Mouse (Mus musculus): ENCODE data around the gene Trim80. TPM values are rescaled to one million over a fixed set of nuclear protein-coding genes. Genes with fewer than 3 reads are reported as not detected.
A peak's percentile ranks its signal among the peaks of the same experiment; 100 is the strongest.

The Trim80 gene
- not detected for total RNA-seq (2021)

DNA sequence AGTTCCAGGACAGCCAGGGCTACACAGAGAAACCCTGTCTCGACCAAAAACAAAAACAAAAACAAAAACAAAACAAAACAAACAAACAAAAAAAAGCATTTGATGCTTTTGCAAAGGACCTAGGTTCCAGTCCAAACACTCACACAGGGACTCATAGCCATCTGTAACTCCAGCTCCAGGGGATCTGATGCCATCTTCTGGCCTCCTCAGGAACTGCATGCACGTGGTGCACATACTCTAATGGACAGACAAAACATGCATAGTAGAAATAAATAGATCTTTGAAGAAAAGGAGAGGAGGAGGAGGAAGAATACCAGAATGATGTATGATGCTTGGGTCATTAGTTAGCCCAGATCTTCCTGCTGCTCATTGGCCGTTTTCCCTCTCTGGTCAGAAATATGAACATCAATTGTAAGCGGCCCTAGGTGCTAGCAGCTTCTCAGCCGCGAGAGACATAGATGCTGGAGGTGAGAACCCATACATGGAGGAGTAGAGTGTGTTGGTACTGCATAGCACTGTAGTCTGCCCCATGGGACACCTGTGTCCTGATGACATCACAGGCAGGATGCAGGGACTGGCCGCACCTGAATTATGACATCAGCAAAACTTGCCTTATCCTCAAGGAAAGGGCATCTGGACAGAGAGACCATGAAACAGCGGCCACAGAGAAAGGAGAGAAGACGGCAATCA, at the start of gene Trim80:
TSS of gene Trim80 (plus strand) at position 640 of the 690 bp plus-strand sequence.
- no peak for DNase-seq (ENCODE audit: low spot score)
- intact Hi-C loops (cut with DNase I), result no loop called here

DNA sequence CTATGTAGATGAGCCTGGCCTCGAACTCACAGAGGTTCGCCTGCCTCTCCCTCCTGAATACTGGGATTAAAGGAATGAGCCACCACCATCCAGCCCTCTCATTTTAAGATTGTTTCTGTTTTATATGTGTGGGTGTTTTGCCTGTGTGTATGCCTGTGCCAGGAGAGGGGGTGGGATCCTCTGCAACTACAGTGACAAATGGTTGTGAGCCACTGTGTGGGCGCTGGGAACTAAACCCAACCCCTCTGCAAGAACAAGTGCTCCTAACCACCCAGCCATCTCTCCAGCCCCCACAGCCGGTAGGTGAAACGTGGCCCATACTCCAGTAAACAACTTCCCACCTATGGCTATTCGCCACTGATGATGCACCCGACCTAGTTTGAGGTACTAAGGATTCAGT, 49.0 kb upstream of the Trim80 start:
- intact Hi-C loops (cut with DNase I), result no loop called here

DNA sequence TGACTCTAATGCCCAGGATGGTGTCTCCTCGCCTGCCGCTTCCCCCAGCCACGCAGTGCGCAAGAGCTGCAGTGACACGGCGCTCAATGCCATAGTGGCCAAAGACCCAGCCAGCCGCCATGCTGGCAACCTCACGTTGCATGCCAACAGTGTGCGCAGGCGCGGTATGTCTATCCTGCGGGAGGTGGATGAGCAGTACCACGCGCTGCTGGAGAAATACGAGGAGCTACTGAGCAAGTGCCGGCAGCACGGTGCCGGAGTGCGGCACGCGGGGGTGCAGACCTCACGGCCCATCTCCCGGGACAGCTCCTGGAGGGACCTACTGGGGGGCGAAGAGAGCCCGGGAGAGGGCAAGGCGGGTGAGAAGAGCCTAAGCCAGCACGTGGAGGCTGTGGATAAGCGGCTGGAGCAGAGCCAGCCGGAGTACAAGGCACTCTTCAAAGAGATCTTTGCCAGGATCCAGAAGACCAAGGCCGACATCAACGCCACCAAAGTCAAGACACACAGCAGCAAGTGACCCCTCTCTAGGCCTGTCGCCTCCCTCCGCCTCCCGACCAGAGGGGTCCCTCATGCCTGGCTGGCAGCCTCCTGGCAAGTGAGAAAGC, 46.5 kb upstream of the Trim80 start:
- intact Hi-C loops (cut with DNase I), result no loop called here
- no peak for DNase-seq (ENCODE audit: low spot score)

More for the DNA sequence above, 49.0 kb upstream of the Trim80 start:
- DNase-seq (ENCODE audit: low spot score), result no peak

DNA sequence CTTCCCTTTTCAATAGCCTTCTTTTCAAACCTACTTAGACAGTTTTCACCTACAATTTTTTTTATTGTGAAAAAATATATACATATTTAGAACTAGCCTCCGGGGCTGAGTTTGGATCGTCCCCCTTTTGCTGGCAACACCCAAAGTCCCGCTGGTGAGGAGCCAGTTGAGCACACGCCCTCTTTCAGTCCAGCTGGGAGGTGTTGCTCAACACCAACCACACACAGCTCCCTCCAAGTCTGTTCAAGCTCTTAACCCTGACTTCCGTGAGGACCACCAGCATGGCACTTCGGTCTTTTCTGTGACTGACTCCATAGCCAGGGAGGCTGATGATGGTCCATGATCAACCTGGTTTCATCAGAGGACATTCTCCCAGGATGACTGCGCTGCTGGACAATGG, 42.3 kb upstream of the Trim80 start:
- no peak for DNase-seq (ENCODE audit: low spot score)
- intact Hi-C loops (cut with DNase I), result no loop called here

DNA sequence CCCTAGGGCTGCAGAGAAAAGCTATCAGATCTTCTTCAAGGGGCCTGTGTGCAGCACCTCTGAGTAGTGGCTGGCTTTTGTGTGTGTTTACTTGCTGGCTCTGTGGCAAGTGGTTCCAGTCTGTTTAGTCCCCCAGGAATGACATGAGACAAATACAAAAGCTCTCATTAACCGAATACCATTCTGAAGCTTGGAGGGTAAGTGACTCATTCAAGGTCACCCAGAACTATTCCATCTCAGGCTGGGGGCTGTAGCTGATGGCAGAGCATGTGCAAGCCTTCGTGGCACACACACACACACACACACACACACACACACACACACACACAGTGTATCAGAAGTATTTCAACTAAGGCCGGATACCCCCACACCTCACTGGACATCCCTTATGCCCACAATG, 40.2 kb upstream of the Trim80 start:
- intact Hi-C loops (cut with DNase I), result no loop called here
- no peak for DNase-seq (ENCODE audit: low spot score)

DNA sequence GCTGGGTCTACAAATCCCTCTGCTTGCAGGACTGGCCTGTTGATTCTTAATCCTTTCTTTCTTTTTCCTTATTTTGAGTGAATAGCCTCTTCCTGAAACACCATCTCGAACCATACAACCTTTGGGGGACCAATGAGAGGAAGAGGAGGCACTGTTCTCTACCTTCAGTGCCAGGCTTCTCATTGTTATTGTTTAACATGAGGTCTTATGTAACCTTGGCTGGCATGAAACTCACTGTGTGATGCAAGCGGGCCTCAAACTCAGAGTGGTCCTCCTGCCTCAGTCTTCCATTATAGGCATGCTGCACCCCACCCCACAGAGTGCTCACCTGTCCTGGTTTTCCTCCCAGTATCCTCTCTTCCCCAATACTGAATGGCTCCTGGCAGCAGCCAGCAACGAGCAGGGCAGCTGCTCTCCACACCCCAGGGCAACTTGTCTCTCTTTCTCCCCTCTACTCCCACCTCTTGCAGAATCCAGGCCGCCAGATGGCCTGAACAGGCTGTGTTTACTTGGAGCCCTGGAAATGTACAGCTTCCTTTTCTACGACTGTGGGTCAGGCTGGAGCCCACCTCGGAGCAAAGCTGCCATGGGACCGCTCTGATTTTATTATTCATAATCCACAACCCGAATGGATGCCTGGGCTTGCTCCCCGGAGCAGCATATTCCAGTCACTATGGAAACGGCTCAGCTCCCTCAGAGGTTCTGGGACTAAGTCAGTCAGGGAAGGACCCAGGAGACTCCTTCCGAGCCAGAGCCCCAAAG, 39.5 kb upstream of the Trim80 start:
- DNase-seq (ENCODE audit: low spot score), result no peak
- intact Hi-C loops (cut with DNase I), result no loop called here

DNA sequence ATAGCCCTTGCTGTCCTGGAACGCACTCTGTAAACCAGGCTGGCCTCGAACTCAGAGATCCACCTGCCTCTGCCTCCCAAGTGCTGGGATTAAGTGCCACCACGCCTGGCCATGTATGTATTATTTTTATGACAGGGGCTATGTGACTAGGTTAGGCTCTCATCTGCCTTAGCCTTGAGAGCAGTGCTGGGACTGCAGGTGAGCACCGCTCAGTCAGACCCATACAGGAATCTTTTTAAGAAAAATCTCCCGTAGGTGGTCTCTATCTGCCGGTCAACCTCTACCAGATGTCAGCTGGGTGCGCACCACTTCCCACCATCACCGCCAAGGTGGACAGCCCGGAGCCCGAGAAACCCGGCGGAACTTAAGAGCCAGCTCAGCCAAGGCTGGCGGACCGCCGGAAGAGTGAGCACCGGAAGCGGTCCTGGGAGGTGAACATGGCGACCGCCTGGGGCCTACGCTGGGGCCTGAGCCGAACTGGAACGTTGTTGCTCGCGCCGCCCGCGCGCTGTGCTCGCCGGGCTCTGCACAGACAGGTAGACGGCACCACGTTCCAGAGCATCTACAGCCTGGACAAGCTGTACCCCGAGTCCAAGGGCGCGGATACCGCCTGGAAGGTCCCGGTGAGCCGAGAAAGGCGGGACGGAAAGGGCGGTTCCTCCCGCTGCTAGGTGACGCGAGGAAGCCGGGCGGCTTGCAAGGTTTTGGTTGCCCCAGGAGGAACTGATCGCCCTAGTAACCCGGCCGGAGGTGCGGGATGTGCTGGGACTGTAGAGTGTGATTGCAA, 36.8 kb upstream of the Trim80 start, which contains the start of gene Mrpl58:
TSS of gene Mrpl58 (plus strand) at position 415 of the 787 bp plus-strand sequence.
- intact Hi-C loops (cut with DNase I), result no loop called here
- peak; percentile 77 for DNase-seq (ENCODE audit: low spot score)

DNA sequence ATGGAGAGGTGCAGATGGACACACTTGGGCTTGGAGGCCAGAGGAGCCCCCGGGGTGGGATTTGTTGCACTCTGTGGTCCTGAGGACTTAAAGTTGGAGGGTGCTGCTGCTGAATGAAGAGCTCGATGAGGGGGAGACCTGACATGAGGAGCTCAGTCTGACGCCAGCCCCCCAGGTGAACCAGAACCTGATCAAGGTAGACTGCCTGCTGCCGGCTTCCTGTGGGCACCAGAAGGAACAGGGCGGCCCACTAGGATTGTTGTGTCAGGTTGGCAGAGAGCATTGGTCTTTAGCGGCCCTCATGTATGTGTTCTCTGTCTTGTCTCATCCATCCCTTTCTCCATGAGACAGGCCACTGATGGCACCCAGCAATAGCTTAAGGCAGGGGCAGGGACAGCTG, 34.6 kb upstream of the Trim80 start:
- DNase-seq (ENCODE audit: low spot score), result no peak
- intact Hi-C loops (cut with DNase I), result no loop called here

DNA sequence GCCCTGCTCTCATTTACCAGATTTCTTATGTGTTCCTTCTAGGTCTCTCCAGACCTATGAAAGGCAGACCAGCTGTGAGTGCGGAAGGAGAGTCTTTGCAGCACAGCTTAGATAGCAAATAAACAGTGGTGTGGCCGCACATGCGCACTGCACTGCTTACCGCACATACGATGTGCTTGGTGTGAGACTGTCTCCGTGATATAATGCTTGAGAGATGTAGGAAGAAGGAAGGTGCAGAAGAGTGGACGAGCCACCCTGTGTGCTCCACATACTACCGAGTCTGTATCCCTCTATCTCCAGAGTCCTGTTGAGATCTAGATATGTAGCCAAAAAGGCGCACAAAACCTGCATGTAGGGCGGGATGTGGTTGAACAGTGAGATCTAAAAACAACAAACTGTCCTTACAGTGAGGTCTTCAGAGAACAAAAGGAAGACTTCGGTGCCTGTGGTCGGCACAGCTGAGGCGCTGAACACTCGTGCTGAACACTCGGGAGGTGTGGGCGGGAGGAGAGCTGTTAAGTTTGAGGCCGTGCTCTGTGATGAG, 33.4 kb upstream of the Trim80 start:
- DNase-seq (ENCODE audit: low spot score), result no peak
- intact Hi-C loops (cut with DNase I), result no loop called here

DNA sequence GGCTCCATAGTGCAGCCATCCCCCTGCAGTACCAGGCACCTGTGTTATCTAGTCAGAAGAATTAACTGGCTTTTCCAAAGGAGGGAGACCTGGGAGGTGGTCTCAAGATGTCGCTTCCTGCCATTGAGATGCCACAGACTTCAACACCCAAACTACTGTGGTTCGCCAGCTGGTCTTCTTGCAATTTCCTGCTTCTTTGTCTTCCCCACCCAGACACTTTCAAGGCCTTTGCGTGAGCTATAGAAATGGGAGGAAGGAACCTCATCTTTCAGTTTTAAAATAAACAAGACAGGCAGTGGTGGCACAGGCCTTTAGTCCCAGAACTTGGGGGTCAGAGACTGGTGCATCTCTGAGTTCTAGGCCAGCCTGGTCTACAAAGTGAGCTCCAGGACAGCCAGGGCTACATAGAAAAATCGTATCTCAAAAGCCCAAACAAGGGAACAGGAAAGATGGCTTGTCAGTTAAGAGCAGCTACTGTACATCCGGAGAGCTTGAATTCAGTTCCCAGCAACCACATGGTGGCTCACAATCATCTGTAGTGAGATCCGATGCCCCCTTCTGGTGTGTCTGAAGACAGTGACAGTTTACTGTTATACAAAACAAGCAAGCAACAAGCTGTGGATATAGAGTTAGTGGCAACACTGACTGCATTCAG, 32.0 kb upstream of the Trim80 start:
- intact Hi-C loops (cut with DNase I), result no loop called here
- no peak for DNase-seq (ENCODE audit: low spot score)

DNA sequence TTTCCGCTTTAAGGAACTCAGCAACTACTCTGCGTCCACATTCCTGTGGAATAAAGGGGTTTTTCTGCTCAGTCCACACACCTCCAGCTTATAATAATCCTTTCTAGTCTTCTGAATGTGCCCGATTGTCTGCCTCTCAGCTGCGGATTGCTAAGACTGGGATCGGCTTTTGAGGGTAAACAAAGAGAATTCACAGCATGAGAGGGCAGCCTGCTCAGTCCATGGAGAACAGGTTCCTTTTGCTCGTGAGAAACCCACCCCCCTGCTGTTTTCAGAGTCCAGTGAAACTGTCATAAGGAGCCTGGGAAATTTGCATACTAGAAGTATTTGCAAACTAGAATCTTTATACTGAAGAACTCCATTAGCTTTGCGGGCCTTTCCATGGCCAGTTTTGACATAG, 30.8 kb upstream of the Trim80 start:
- intact Hi-C loops (cut with DNase I), result no loop called here
- no peak for DNase-seq (ENCODE audit: low spot score)

DNA sequence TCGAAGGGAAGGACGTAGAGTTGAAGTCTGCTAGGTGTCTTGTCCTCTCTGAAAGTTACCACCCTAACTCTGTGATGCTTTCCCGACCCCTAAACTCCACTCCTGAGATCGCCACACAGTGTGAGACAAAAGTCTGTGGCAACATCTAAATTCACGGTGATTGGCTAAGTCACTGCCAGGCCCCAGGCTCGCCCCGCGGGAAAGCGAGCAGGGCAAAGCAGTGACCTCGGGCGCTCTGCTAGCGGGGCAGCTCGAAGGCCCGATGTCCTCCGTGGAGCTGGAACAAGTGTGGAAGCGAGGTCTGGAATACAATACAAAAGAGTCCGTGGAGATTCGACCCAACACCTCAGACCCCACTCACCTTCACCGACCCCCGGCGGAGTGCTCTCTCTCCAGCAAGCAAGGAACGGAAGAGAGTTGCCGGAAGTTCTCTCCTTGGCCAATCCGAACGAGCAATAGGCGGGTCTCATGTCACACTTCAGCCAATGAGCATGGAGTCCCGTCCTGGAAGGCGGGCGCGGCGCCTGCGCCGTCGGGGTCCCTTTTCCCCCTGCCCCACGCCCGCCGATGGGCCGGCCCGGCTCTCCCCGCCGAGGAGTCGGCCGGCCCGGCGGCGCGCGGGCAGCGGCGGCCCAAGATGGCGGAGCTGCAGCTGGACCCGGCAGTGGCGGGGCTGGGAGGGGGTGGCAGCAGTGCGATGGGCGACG, 20.7 kb upstream of the Trim80 start, which contains the start of the genes Atp5h and Kctd2:
TSS of gene Atp5h (minus strand) at position 432 of the 707 bp plus-strand sequence.
TSS of gene Kctd2 (plus strand) at position 598 of the 707 bp plus-strand sequence.
- intact Hi-C loops (cut with DNase I), result loop anchor here (2.0 kb wide), 1 partner anchor 55 kb away; the partner anchor contains the start of gene Armc7
- peak; percentile 95 for DNase-seq (ENCODE audit: low spot score)

DNA sequence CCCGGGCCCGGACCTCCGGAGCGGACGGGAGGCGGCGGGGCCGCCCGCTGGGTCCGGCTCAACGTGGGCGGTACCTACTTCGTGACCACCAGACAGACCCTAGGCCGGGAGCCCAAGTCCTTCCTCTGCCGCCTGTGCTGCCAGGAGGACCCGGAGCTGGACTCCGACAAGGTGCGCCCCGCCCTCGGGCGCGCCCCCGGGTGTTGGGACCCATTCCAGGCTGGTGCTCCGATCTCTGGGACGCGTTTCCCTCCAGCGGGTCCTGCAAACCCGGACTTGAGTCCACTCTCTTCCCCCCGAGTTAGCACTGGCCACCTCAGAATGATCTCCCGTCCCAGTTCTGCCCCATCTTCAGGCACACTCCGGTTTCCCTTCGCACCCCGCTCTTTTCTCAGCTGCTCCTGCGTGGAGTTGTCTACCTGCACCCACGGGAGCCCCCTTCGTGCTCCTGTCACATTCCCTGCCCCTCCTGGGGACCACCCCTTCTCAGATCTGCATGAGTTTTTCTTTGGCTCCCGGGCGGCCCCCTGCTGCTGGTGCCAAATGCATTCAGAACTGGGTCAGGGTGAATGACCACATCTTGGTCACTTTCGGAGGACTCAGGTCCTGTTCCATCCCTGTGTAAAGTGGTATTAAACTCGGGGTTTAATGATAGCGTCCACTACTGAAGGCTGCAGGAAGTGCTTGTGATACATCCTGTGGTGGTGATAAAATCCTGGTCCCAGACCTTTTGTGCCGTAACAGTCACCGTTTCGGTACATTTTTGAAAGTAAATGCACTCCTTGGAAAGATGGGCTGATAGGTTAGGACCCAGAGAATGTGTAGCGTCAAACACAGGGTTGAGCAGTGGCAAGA, 19.8 kb upstream of the Trim80 start:
- DNase-seq (ENCODE audit: low spot score), result peak; percentile 34
- intact Hi-C loops (cut with DNase I), result loop anchor here (2.0 kb wide), 1 partner anchor 54 kb away; the partner anchor contains the start of gene Armc7

DNA sequence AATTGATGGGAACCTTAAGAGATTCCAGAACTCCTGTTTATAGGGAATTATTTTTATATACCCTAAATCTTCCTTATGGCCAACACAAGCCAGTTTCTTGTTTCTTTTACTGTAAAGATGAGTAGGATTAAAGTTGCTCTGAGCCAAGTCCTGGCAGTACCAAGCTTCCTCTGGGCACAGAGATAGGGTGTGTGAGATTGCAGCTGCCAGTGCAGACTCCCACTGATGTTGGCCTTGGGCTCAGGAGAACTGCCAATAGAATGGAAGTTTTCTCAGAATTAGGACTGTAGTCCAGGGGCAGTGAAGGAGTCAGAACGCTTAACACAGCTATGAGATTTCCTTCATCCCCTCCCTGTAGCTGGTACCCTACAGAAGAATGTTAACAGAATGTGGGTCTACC, 19.0 kb upstream of the Trim80 start:
- intact Hi-C loops (cut with DNase I), result loop anchor here (2.0 kb wide), 1 partner anchor 53 kb away; the partner anchor contains the start of gene Armc7
- DNase-seq (ENCODE audit: low spot score), result no peak

DNA sequence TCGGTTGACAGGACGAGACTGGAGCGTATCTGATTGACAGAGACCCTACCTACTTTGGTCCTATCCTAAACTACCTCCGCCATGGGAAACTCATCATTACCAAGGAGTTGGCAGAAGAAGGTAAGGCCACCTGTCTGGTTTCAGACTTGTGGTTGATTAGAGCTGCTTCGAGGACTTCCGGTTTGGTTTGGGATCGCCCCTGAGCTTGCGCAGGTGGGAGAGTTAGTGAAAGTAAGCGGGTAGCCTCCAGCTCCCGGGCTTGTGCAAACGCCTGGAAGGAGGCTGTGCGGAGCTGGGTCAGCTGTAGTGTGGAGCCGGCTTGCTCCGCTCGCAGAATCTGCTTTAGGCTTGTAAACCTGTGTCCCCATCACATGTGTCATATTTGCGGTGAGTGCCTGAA, 18.4 kb upstream of the Trim80 start:
- intact Hi-C loops (cut with DNase I), result loop anchor here (2.0 kb wide), 1 partner anchor 53 kb away; the partner anchor contains the start of gene Armc7
- no peak for DNase-seq (ENCODE audit: low spot score)

DNA sequence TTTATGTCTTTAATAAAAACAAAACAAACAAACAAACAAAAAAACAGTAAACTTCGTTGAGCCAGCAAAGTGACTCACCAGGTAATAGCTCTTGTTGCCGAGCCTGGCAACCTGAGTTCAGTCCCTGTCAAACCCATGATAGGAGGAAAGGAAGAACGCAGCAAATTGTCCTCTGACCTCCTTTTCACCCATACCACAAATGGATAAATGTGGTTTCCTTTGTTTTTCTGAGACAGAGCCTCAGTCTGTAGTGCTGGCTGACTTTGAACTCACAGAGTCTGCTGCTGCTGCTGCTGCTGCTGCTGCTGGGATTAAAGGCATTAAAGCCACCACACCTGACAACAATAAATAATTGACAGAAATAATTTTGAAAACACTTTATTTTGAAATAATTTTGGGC, 17.3 kb upstream of the Trim80 start:
- DNase-seq (ENCODE audit: low spot score), result no peak
- intact Hi-C loops (cut with DNase I), result no loop called here

DNA sequence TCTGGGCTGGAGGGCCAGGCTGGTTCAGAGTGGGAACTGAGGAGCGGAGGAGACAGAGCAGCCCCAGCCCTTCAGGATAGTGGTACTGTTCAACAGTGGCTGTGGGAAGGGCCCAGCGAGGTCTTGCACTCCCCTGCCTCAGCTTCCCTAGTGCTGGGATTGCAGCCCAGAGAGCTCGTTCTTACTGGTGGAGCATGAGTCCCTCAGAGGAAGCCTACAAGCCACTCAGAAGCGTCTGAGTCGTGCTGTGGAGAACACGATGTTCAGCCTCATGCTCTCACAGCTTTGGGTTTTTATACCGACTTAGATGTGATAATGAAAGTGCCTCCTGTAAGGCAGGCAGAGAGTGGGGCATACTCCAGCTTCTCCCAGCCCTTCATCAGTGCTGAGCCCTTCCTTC, 15.7 kb upstream of the Trim80 start:
- no peak for DNase-seq (ENCODE audit: low spot score)
- intact Hi-C loops (cut with DNase I), result loop anchor here (5.0 kb wide), 2 partner anchors 67 to 178 kb away; partner anchors contain the start of genes Gga3 and Mrps7

Data from heart, postnatal 25 days (tissue).